Mouse (Mus musculus): ENCODE data around the gene Abcc4. TPM values are rescaled to one million over a fixed set of nuclear protein-coding genes. Genes with fewer than 3 reads are reported as not detected.
"Not testable (repeated sequence)": the region's sequence is repeated elsewhere in the genome, so short reads cannot be mapped to it uniquely, and the experiment has no call there.

Abcc4 gene
- total RNA-seq, 2 experiments from 2014 or later = 7.7 to 9.2 TPM

GRCm38 (mm10) chr14:118649199-118649894 is 56.7 kb downstream of the Abcc4 start:
- DNase-seq (ENCODE audit: extremely low spot score in 1 of 2, low spot score in 1 of 2) = no peak

- not testable (repeated sequence) for DNase-seq (ENCODE audit: extremely low spot score in 1 of 2, low spot score in 1 of 2)
Observed at GRCm38 (mm10) chr14:118642940-118643591, 63.0 kb downstream of the Abcc4 start.

- no peak for DNase-seq (ENCODE audit: extremely low spot score in 1 of 2, low spot score in 1 of 2)
Observed at GRCm38 (mm10) chr14:118642140-118642539, 63.9 kb downstream of the Abcc4 start.

- DNase-seq (ENCODE audit: extremely low spot score in 1 of 2, low spot score in 1 of 2) = no peak
Observed at GRCm38 (mm10) chr14:118638447-118639275, 67.4 kb downstream of the Abcc4 start.

DNA sequence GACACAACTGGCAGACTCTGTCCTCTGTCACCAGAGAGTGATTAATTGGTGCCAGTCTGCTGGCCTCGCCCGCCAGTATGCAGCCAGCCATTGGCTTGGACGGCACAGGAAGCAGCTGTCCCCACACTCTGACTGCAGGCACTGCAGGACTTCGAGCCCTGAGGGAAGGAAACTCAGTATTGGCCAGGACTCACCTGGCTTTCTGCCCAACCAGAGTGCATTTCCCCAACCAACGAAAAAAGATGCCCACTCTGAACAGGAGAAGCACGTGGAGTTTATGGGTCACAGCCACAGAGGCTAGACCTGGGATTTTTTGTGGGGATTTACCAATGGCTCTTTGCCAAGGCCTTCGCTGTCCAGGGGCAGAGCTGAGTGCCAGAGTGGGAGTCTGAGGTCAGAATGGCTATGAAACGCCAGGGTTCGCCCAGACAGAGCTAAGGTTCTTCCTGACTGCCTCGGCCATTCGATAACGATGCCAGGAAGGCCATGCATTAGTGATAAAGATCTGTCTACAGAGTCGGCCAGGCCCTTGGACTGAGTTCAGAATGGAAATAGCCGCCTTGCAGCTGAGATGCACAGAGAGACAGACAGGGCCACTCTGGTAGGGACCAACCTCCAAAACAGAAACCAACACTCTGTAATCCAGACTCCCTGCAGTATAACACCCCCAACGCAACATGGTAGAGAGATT is 70.4 kb downstream of the Abcc4 start:
- peak; percentile 16 to 44 for DNase-seq (ENCODE audit: extremely low spot score in 1 of 2, low spot score in 1 of 2)

DNA sequence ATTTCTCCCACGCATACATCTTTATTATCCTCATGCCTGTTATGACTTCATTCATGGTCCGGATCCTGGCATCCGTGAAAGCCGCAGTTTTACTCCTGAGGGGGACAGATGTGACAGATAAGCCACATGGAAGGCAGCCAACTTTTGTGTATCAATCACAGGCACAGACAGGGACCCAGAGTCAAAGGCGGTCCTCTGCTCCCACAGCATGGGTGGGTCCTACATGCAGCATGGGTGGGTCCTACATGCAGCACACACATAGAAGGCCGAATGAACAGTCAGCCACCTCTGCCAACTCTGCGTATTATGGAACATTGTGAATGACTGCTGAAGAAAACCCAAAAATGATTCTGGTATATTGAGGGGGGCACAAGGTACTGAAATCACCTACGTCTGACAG is 76.4 kb downstream of the Abcc4 start:
- peak in 1 of 2 experiments; percentile 1 for DNase-seq (ENCODE audit: extremely low spot score in 1 of 2, low spot score in 1 of 2)

DNA sequence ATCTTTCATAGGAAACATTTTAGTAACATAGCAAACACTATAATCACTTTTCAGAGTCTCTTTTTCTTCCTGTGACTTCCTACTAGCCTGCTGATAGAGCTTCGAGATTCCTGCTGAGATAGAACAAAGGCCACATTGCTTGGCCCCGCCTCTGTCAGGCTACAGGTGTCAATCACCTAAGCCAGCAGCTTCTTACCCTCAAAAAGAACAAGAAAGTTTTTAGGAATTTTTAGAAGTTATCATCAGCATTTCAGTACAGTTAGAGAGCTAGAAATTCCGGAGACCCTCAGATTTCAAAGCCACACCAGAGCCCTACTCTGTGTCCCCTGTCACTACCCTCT is 84.6 kb downstream of the Abcc4 start:
- no peak for DNase-seq (ENCODE audit: extremely low spot score in 1 of 2, low spot score in 1 of 2)

DNA sequence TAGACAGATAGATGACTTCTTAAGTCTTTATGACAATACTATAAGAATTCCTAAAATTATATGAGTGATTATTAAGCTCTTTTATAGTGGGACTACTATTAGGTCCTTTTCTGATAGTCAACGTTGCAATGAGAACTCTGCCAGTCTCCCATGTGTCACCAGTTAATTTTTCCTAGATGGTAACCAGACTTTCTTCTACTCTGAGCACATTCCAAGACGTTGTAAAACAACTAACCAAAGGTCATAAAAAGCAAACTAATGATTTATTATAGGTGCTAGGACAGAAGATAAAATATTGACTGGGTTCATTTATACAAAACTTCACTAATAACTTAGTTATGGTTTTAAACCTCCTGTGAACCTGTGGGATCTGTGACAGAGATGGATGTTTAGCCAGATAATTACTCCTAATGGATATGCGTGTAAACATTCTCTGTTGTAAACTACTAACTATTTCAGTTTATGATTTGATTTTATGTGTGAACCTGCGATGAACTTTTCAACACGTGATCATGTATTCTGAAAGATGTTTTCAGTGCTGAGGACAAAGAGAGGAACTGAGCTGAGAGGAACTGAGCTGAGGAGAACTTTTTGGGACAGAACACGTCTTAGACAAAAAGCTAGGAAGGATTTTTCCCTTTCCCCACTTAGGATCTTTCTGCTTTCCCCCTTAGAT is 85.1 kb downstream of the Abcc4 start:
- DNase-seq (ENCODE audit: extremely low spot score in 1 of 2, low spot score in 1 of 2) = no peak

GRCm38 (mm10) chr14:118616698-118617311 is 89.2 kb downstream of the Abcc4 start:
- peak; percentile 46 to 72 for DNase-seq (ENCODE audit: extremely low spot score in 1 of 2, low spot score in 1 of 2)

DNA sequence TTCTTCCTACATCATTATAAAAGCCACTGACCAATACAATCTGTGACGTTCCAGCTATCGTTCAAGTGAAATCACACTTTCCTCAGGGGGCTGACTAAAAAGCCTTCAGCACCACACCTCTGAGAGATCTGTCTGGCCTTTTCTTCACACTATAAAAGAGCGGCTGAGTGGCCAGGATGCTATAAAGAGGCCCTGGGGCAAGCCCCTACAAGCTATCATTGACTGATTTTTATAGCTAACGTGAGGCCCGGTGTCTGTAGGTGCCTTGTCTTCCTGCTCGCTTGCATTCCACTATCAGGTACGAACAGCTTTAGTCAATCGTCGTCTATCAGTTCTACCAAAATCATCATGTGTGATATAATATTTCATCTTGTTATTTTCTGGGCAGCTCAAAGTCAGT is 92.3 kb downstream of the Abcc4 start:
- no peak for DNase-seq (ENCODE audit: extremely low spot score in 1 of 2, low spot score in 1 of 2)

GRCm38 (mm10) chr14:118611714-118612113 is 94.3 kb downstream of the Abcc4 start:
- DNase-seq (ENCODE audit: extremely low spot score in 1 of 2, low spot score in 1 of 2) = no peak

DNA sequence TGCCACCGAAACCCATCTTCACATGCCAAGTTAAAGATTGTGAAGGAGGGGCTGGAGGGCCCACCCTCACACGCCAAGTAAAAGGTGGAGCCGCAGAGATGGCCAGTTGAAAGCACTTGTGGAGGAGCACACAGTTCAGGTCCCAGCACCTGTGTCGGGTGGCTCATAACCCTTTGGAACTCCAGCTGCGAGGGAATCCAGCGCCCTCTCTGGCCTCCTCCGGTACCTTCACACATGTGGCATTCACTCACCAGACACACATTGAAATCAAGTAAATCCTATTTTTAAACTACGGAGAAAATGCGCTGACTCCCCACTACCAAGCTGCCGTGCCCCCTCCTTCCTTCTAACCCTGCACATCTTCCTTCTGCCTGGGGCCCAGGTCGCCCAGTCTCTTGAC is 95.2 kb downstream of the Abcc4 start:
- no peak for DNase-seq (ENCODE audit: extremely low spot score in 1 of 2, low spot score in 1 of 2)

DNA sequence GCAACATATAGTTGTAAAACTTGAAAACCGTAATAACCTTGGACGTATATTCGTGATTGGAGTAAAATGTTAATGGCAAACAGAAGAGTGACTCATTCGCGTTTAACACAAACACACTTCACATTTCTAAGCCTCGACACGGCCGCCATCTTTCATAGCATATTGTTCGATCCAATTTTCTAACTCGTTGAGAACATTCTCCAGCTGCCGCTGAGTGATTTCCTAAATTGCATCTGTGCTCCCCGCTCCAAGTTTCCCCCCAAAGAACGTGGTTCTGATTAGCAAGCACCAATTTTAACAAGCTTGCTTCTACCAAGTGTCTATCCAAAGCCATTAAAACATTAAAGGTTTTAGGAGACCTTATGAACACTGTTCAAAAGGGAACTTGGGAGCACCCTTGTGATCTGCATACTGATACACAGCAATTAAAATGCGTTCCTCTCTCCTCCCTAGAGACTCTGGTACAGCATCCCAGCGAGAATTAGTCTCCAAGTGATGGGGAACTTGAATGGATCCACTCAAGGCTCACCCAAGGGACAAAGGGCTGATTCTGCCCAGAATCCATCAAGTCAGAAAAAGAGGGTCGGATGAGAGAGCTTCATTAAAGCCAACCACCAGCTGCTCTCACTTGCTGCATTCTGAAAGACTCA is 97.1 kb downstream of the Abcc4 start:
- DNase-seq (ENCODE audit: extremely low spot score in 1 of 2, low spot score in 1 of 2) = peak in 1 of 2 experiments; percentile 19

DNA sequence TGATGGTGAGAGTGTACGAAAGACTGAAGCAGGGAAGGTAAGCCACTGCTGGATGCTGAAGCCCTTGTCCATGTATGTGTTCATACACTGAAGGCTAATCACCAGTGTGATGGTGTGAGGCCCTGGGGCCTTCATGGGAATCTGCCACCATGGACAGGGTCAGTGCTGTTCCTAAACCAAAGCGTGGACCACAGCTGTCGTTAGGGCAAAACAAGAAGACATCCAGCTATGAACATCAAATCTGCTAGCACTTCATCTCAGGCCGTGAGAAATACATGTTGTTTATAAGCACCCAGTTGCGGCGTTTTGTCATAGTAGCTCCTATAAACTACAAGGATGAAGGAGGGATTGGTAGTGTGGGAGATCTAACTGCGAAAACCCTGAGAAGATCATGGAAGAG is 97.7 kb downstream of the Abcc4 start:
- no peak for DNase-seq (ENCODE audit: extremely low spot score in 1 of 2, low spot score in 1 of 2)

DNA sequence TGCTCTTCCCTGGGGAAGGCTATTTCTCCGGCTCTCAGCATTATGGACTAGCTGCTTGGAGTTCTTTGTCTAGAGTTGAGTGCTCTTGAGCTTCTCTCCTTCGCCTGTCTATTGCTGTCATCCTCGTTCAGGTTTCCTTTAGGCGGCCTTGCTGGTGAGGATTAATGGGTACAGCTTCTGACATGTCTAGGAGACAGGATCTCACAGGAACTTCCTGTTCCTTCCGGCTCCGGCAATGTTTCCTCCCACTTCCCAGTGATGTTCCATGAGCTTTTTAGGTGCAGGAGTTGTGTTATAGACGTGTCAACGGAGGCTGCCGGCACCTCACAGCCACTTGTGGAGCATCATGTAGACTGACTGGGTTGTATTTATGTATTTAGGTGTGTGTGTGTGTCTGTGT is 99.5 kb downstream of the Abcc4 start:
- DNase-seq (ENCODE audit: extremely low spot score in 1 of 2, low spot score in 1 of 2) = no peak

- DNase-seq (ENCODE audit: extremely low spot score in 1 of 2, low spot score in 1 of 2) = no peak
Observed at GRCm38 (mm10) chr14:118604903-118605302, 101.1 kb downstream of the Abcc4 start.

- no peak for DNase-seq (ENCODE audit: extremely low spot score in 1 of 2, low spot score in 1 of 2)
Observed at GRCm38 (mm10) chr14:118602031-118602430, 104.0 kb downstream of the Abcc4 start.

- no peak for DNase-seq (ENCODE audit: extremely low spot score in 1 of 2, low spot score in 1 of 2)
Observed at GRCm38 (mm10) chr14:118600746-118601145, 105.3 kb downstream of the Abcc4 start.

DNA sequence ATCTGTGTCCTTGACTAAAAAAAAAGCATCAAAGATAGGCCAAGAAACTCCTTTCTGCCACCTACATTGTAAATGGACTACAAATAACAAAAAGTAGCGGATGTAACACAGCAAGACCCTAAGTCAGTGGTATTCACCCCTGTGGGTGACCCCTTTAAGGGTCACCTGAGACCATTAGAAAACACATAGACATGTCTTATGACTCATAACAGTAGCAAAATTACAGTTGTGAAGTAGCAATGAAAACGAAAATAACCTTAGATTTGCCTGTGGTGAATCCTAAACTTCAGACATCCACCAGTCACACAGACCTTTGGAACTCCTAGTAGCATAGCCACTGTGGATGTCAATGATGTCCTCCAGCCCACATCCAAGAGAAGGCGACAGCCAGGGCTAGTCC is 107.3 kb downstream of the Abcc4 start:
- DNase-seq (ENCODE audit: extremely low spot score in 1 of 2, low spot score in 1 of 2) = no peak
